Mouse (Mus musculus) myocyte (in vitro differentiated cells): Measurements from ENCODE around the gene Pet117. TPM values are rescaled to one million over a fixed set of nuclear protein-coding genes. Genes with fewer than 3 reads are reported as not detected.

Experiments
- H3K27me3 ChIP-seq: one replicate; pipeline ENCODE4 v1.6.1; 2011; ENCODE audit not compliant: control insufficient read depth, insufficient read depth, insufficient read length
- H3K36me3 ChIP-seq: one replicate; pipeline ENCODE4 v1.6.1; 2011; ENCODE audit not compliant: control insufficient read depth, insufficient read depth
- H3K4me2 ChIP-seq: one replicate; pipeline ENCODE4 v1.6.1; 2011; ENCODE audit warnings: low read depth, control low read depth
- H3K4me3 ChIP-seq: one replicate; pipeline ENCODE4 v1.5.1; 2011; ENCODE audit warnings: mild to moderate bottlenecking, control low read depth, moderate library complexity
- H3K79me2 ChIP-seq: one replicate; pipeline ENCODE4 v1.6.1; 2011; ENCODE audit not compliant: control insufficient read depth, insufficient read depth
- H3ac ChIP-seq: one replicate; pipeline ENCODE4 v1.6.1; 2011; ENCODE audit not compliant: control insufficient read depth, insufficient read length
- CEBPB ChIP-seq: IDR thresholded peaks from 2 replicates; pipeline ENCODE4 v1.6.1; 2011; ENCODE audit warnings: mild to moderate bottlenecking, moderate library complexity; ENCODE audit not compliant: poor library complexity, insufficient read depth, severe bottlenecking
- E2F4 ChIP-seq: IDR thresholded peaks from one replicate; pipeline ENCODE4 v1.6.1; 2011; ENCODE audit warnings: mild to moderate bottlenecking, control low read depth, moderate library complexity; ENCODE audit not compliant: insufficient read depth
- MAX ChIP-seq: IDR thresholded peaks from one replicate; pipeline ENCODE4 v1.6.1; 2011; ENCODE audit warnings: low read depth, mild to moderate bottlenecking, control low read depth
- MYOD1 ChIP-seq, 3 experiments: IDR thresholded peaks; one replicate each; pipeline ENCODE4 v1.6.1; 2011; ENCODE audit warnings: control low read depth in 2 of 3, low read depth in 2 of 3, mild to moderate bottlenecking in 2 of 3, moderate library complexity in 1 of 3; ENCODE audit not compliant: insufficient read length in 2 of 3, control insufficient read depth in 1 of 3
- MYOG ChIP-seq, 3 experiments: IDR thresholded peaks; one replicate each; pipeline ENCODE4 v1.6.1; 2011; ENCODE audit warnings: control low read depth in 2 of 3, low read depth in 2 of 3, mild to moderate bottlenecking in 2 of 3; ENCODE audit not compliant: insufficient read length in 2 of 3, control insufficient read depth in 1 of 3, insufficient read depth in 1 of 3
- POLR2A ChIP-seq: IDR thresholded peaks from one replicate; pipeline ENCODE4 v1.6.1; 2011; ENCODE audit warnings: low read depth, mild to moderate bottlenecking, control low read depth, moderate library complexity; ENCODE audit not compliant: insufficient read length
- POLR2AphosphoS2 ChIP-seq: IDR thresholded peaks from one replicate; pipeline ENCODE4 v1.6.1; 2011; ENCODE audit warnings: low read depth, control low read depth; ENCODE audit not compliant: insufficient read length
- REST ChIP-seq: IDR thresholded peaks from one replicate; pipeline ENCODE4 v1.6.1; 2011; ENCODE audit warnings: mild to moderate bottlenecking, control low read depth, moderate library complexity; ENCODE audit not compliant: insufficient read depth, insufficient read length
- SRF ChIP-seq: IDR thresholded peaks from one replicate; pipeline ENCODE4 v1.6.1; 2011; ENCODE audit warnings: low read depth; ENCODE audit not compliant: control insufficient read depth, insufficient read length
- TCF12 ChIP-seq: IDR thresholded peaks from one replicate; pipeline ENCODE4 v1.6.1; 2011; ENCODE audit warnings: mild to moderate bottlenecking, control low read depth; ENCODE audit not compliant: poor library complexity, insufficient read depth, severe bottlenecking
- TCF3 ChIP-seq: IDR thresholded peaks from one replicate; pipeline ENCODE4 v1.6.1; 2011; ENCODE audit warnings: low read depth, control low read depth; ENCODE audit not compliant: insufficient read length
- USF1 ChIP-seq: IDR thresholded peaks from one replicate; pipeline ENCODE4 v1.6.1; 2011; ENCODE audit warnings: low read depth, mild to moderate bottlenecking, control low read depth, moderate library complexity
- polyA plus RNA-seq: library from polyadenylated mRNA; unstranded; fragments of >200 nt; fragmentation: generic; extraction: Trizol; gene quantifications from one replicate; pipeline ENCODE4 v1.2.1, GENCODE M21; 2012; ENCODE audit warnings: missing spikeins

Gene Pet117
- polyA plus RNA-seq, 1 experiment, result 3.1 TPM

DNA sequence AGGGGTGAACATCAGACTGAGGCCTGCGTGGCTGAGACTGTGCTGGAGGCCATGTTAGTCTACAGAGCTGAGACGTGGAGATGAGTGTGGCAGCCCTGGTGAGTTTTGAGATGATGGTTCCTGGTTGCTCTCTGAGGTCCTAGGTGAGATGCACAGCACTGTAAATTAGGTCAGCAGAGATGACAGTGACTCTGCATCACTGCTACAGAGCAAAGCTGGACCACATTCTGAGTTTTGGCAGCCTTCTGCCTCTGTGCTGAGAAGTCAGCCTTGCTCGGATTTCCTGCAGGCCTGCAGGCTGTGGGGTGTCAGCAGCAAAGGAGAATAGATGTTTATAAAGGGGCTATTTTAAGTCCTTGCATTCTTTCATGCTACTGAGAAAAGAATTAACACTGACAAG, 12.5 kb downstream of the Pet117 start:
- Histone ChIP-seq H3K4me3 (no peak overlapping the region), H3K79me2 (no peaks in the 10 kb centered on the region), H3K27me3 (no peaks in the 10 kb centered on the region), H3K36me3 (peaks cover 63% of the 10 kb centered on the region), H3K4me2 (no peak overlapping the region), H3ac (no peak overlapping the region)
- TF ChIP-seq MYOD1 (IDR thresholded peaks at IDR 0.05; ENCODE audit: control insufficient read depth in 1 of 3, insufficient read length in 2 of 3, low read depth in 2 of 3) (no peak), POLR2AphosphoS2 (no peak), SRF (no peak), POLR2A (no peak), MYOG (IDR thresholded peaks at IDR 0.05; ENCODE audit: control insufficient read depth in 1 of 3, insufficient read depth in 1 of 3, insufficient read length in 2 of 3, low read depth in 2 of 3) (no peak)

DNA sequence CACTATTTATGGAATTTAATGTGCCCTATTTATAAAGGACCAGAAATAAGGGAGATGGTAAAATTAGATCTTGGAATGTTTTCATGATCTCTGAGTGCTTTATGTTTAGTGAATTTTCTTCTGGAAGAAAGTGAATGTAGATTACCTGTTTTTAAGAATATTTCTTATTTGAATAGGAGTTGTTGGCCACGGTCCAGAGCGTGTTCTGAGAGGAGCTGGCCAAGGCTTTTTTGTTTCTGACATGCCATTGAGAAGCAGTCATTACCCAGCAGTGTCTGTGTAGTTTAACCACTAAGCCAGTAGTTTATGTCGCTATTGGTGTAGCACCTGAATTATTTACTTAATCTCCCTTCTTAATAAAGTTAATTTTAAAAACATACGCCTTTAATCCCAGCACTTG, 12.9 kb downstream of the Pet117 start:
- Histone ChIP-seq H3K36me3 (peaks cover 60% of the 10 kb centered on the region), H3K79me2 (no peaks in the 10 kb centered on the region), H3K27me3 (no peaks in the 10 kb centered on the region), H3ac (no peak overlapping the region), H3K4me3 (no peak overlapping the region), H3K4me2 (no peak overlapping the region)
- no peak for TF ChIP-seq MYOD1 (IDR thresholded peaks at IDR 0.05; ENCODE audit: control insufficient read depth in 1 of 3, insufficient read length in 2 of 3, low read depth in 2 of 3)
- no peak for TF ChIP-seq MAX
- no peak for TF ChIP-seq CEBPB
- no peak for TF ChIP-seq USF1
- TF ChIP-seq POLR2AphosphoS2, result no peak
- no peak for TF ChIP-seq E2F4
- no peak for TF ChIP-seq REST

DNA sequence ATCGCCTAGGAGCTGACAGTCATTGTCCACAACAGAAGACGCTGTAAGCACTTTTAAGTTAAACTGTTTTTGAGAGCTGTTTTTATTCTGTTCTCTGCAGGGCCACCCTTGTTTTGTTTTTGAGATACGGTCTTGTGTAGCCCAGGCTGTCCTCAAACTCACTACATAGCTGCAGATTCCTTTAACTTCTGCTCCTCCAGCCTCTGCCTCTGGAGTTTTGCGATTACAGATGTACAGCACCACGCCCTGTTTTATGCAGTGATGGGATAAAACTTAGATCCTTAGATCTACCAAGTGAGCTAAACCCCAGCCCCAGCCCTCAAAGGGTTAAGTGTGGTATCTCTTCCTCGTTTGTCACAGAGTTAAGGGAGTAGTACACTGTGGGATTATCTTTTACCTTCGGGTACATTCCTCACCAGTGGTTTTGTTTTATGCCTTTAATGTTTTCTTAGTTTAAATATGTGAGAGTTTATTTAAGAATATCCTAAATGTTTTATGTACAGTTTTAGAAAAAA, 13.9 kb downstream of the Pet117 start:
- no peak overlapping the region for H3K4me2 ChIP-seq
- no peak overlapping the region for H3K4me3 ChIP-seq
- no peaks in the 10 kb centered on the region for H3K79me2 ChIP-seq
- H3ac ChIP-seq, result no peak overlapping the region
- no peaks in the 10 kb centered on the region for H3K27me3 ChIP-seq
- TF ChIP-seq E2F4 (no peak), TCF12 (no peak), POLR2A (no peak), MYOD1 (IDR thresholded peaks at IDR 0.05; ENCODE audit: control insufficient read depth in 1 of 3, insufficient read length in 2 of 3, low read depth in 2 of 3) (no peak), SRF (no peak), CEBPB (no peak), USF1 (no peak), MYOG (IDR thresholded peaks at IDR 0.05; ENCODE audit: control insufficient read depth in 1 of 3, insufficient read depth in 1 of 3, insufficient read length in 2 of 3, low read depth in 2 of 3) (no peak), TCF3 (no peak), POLR2AphosphoS2 (no peak), REST (no peak), MAX (no peak)
- peaks cover 55% of the 10 kb centered on the region for H3K36me3 ChIP-seq

DNA sequence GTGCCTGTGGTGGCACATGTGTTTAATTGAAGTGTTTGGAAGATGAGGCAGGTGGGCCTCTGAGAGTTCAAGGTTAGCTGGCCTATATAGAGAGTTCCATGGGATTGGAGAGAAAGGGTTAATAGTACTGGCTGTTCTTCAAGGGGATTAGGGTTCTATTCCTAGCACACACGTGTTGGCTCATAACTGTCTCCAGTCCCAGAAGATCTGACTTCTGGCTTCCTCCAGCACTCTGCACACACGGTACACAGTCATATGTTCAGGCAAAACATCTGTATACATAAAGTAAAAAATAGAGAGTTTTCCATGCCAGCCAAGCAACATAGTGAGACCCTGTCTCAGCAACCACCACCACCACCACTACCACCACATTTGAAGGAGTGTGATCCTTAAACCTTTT, 17.5 kb downstream of the Pet117 start:
- no peaks in the 10 kb centered on the region for H3K79me2 ChIP-seq
- H3K4me2 ChIP-seq, result no peak overlapping the region
- TF ChIP-seq SRF, result no peak
- TF ChIP-seq E2F4, result no peak
- TF ChIP-seq MAX, result no peak
- TF ChIP-seq TCF12, result no peak
- no peak for TF ChIP-seq USF1
- no peak for TF ChIP-seq POLR2A
- TF ChIP-seq MYOG (IDR thresholded peaks at IDR 0.05; ENCODE audit: control insufficient read depth in 1 of 3, insufficient read depth in 1 of 3, insufficient read length in 2 of 3, low read depth in 2 of 3), result no peak
- TF ChIP-seq POLR2AphosphoS2, result no peak
- no peak for TF ChIP-seq TCF3
- no peak for TF ChIP-seq CEBPB
- no peak for TF ChIP-seq MYOD1 (IDR thresholded peaks at IDR 0.05; ENCODE audit: control insufficient read depth in 1 of 3, insufficient read length in 2 of 3, low read depth in 2 of 3)
- H3K4me3 ChIP-seq, result no peak overlapping the region
- H3K36me3 ChIP-seq, result peaks cover 47% of the 10 kb centered on the region
- no peaks in the 10 kb centered on the region for H3K27me3 ChIP-seq
- no peak overlapping the region for H3ac ChIP-seq

DNA sequence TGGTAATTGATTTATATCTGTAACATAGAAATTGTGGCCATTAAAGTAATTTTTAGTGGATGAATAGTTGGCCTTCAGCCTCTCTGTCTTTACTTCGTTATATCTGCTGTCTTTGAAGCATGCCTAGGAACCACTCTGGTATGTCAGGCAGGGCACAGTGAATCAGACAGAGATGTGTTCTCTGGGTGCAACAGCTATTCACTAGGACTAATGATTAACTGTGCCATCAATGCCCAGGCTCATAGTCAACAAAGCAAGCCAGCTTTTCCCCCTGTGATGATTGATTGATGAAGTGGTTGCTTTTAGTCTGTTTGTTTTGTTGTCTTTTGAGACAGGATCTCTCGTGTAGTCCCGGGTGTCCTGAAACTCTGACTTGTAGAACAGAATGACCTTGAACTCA, 19.6 kb downstream of the Pet117 start:
- Histone ChIP-seq H3K27me3 (no peaks in the 10 kb centered on the region), H3K4me2 (no peak overlapping the region), H3K36me3 (peaks cover 36% of the 10 kb centered on the region), H3K79me2 (no peaks in the 10 kb centered on the region), H3K4me3 (no peak overlapping the region), H3ac (no peak overlapping the region)
- TF ChIP-seq MYOD1 (IDR thresholded peaks at IDR 0.05; ENCODE audit: control insufficient read depth in 1 of 3, insufficient read length in 2 of 3, low read depth in 2 of 3), result no peak
